Mouse (Mus musculus): ENCODE measurements around the gene Scpep1.

GRCm38 (mm10) chr11:89003078-89003477, 47.8 kb upstream of the Scpep1 start:
- TF ChIP-seq CTCF (IDR thresholded peaks at IDR 0.05; ENCODE audit: low read depth) (no peak), EP300 (optimal IDR thresholded peaks at IDR 0.05) (no peak)

Measured in stomach, postnatal 0 days (tissue).